Mouse (Mus musculus) kidney, embryonic 14.5 days (tissue): ENCODE results near the gene Tex101. TPM values are rescaled to one million over a fixed set of nuclear protein-coding genes. Genes with fewer than 3 reads are reported as not detected.
"Not testable (repeated sequence)": the region's sequence is repeated elsewhere in the genome, so short reads cannot be mapped to it uniquely, and the experiment has no call there.

Source experiments
- ATAC-seq: fragments of 200-750 bp; cut with Nextera tagmentation; 2 replicates; pipeline ENCODE4 v1.8.0; 2017; ENCODE audit warnings: moderate number of reproducible peaks, mild to moderate bottlenecking, moderate TSS enrichment, moderate library complexity; ENCODE audit not compliant: low FRiP score, low TSS enrichment
- H3K27ac ChIP-seq: fragments of 300-500 bp; sonication (generic); 2 replicates; pipeline ENCODE4 v1.5.1; 2014; ENCODE audit warnings: low read depth, mild to moderate bottlenecking, low read length, moderate library complexity, mixed read lengths
- H3K27me3 ChIP-seq: fragments of 300-500 bp; sonication (generic); 2 replicates; pipeline ENCODE4 v1.6.1; 2014; ENCODE audit warnings: mild to moderate bottlenecking, low read length; ENCODE audit not compliant: control insufficient read depth, insufficient read depth
- H3K36me3 ChIP-seq: fragments of 300-500 bp; sonication (generic); 2 replicates; pipeline ENCODE4 v1.6.1; 2014; ENCODE audit warnings: low read length, mixed read lengths; ENCODE audit not compliant: control insufficient read depth, insufficient read depth
- H3K4me1 ChIP-seq: fragments of 300-500 bp; sonication (generic); 2 replicates; pipeline ENCODE4 v1.6.1; 2014; ENCODE audit warnings: low read length, mixed read lengths; ENCODE audit not compliant: control insufficient read depth, insufficient read depth
- H3K4me2 ChIP-seq: fragments of 300-500 bp; sonication (generic); replicated peaks from 2 replicates; pipeline ENCODE4 v1.6.1; 2014; ENCODE audit warnings: low read depth, mild to moderate bottlenecking, low read length
- H3K4me3 ChIP-seq: fragments of 300-500 bp; sonication (generic); 2 replicates; pipeline ENCODE4 v1.5.1; 2014; ENCODE audit warnings: mild to moderate bottlenecking, low read length
- H3K9ac ChIP-seq: fragments of 300-500 bp; sonication (generic); 2 replicates; pipeline ENCODE4 v1.6.1; 2014; ENCODE audit warnings: low read depth, mild to moderate bottlenecking, low read length, moderate library complexity
- H3K9me3 ChIP-seq: fragments of 300-500 bp; sonication (generic); 2 replicates; pipeline ENCODE4 v1.6.1; 2016; ENCODE audit warnings: low read length; ENCODE audit not compliant: control insufficient read depth
- WGBS: fragments of 180-500 bp; shearing (Covaris S2); extraction: QIAGEN DNeasy Blood & Tissue Kit; methylation state at CpG from one replicate; pipeline ENCODE4 v1.1.7; 2014; 5-methylcytosine and 5-hydroxymethylcytosine counted together
- polyA plus RNA-seq: library from polyadenylated mRNA; unstranded; fragments of >200 nt; fragmentation: Nextera tagmentation; extraction: Ambion mirVana; gene quantifications from 2 replicates; pipeline ENCODE4 v1.2.1, GENCODE M21; 2014

The Tex101 gene
- not detected in 2 replicates for polyA plus RNA-seq

- H3K36me3 ChIP-seq = no peaks in the 10 kb centered on the region
- H3K4me1 ChIP-seq = no peaks in the 10 kb centered on the region
- no peaks in the 10 kb centered on the region for H3K9me3 ChIP-seq
- H3K27me3 ChIP-seq = no peaks in the 10 kb centered on the region
- WGBS = 86% methylated on average over 9 of the region's 9 CpGs
- no peak for ATAC-seq
- H3K9ac ChIP-seq = no peak within 1 kb of the TSS
- no peak within 1 kb of the TSS for H3K4me2 ChIP-seq
- no peak within 1 kb of the TSS for H3K4me3 ChIP-seq
- H3K27ac ChIP-seq = no peak within 1 kb of the TSS
These were observed at the start of gene Tex101 for GRCm38 (mm10) chr7:24676575-24676974. Gene Tex101 (minus strand): TSS chr7:24676675.

- WGBS = 74% methylated on average over 6 of the region's 6 CpGs
- Histone ChIP-seq H3K36me3 (no peaks in the 10 kb centered on the region), H3K4me3 (no peak overlapping the region)
These were observed 38.6 kb upstream of the Tex101 start for GRCm38 (mm10) chr7:24715039-24715438.

GRCm38 (mm10) chr7:24708832-24709292 lies 32.4 kb upstream of the Tex101 start, which contains the start of gene BC049730:
Gene BC049730 (plus strand): TSS chr7:24709242.
- Histone ChIP-seq H3K27ac (no peak within 1 kb of the TSS), H3K4me2 (no peak within 1 kb of the TSS), H3K27me3 (no peaks in the 10 kb centered on the region), H3K9ac (no peak within 1 kb of the TSS), H3K9me3 (no peaks in the 10 kb centered on the region), H3K36me3 (no peaks in the 10 kb centered on the region), H3K4me1 (no peaks in the 10 kb centered on the region), H3K4me3 (no peak within 1 kb of the TSS)
- WGBS = 92% methylated on average over 14 of the region's 14 CpGs
- ATAC-seq = no peak

More at GRCm38 (mm10) chr7:24715039-24715438, 38.6 kb upstream of the Tex101 start:
- Histone ChIP-seq H3K27ac (no peak overlapping the region), H3K4me1 (no peaks in the 10 kb centered on the region), H3K9ac (no peak overlapping the region), H3K9me3 (no peaks in the 10 kb centered on the region), H3K4me2 (no peak overlapping the region), H3K27me3 (no peaks in the 10 kb centered on the region)
- ATAC-seq = no peak

GRCm38 (mm10) chr7:24702841-24703240 lies 26.4 kb upstream of the Tex101 start:
- not testable (repeated sequence) for H3K9ac ChIP-seq, H3K36me3 ChIP-seq, H3K27ac ChIP-seq, H3K27me3 ChIP-seq, H3K4me3 ChIP-seq, H3K4me2 ChIP-seq, ATAC-seq, H3K9me3 ChIP-seq, H3K4me1 ChIP-seq
- WGBS = 84% methylated on average over 9 of the region's 9 CpGs

GRCm38 (mm10) chr7:24697891-24698290 lies 21.4 kb upstream of the Tex101 start:
- ATAC-seq, H3K27me3 ChIP-seq, H3K9me3 ChIP-seq, H3K4me1 ChIP-seq, H3K27ac ChIP-seq, H3K36me3 ChIP-seq, H3K9ac ChIP-seq, H3K4me3 ChIP-seq, H3K4me2 ChIP-seq: not testable (repeated sequence)
- 96% methylated on average over 4 of the region's 4 CpGs for WGBS

- H3K9me3 ChIP-seq, ATAC-seq, H3K4me2 ChIP-seq, H3K27me3 ChIP-seq, H3K4me1 ChIP-seq, H3K36me3 ChIP-seq, H3K27ac ChIP-seq, H3K9ac ChIP-seq, H3K4me3 ChIP-seq: not testable (repeated sequence)
- WGBS = 64% methylated on average over 3 of the region's 3 CpGs
These were observed 16.2 kb upstream of the Tex101 start for GRCm38 (mm10) chr7:24692693-24693092.

- not testable (repeated sequence) for H3K9ac ChIP-seq, H3K4me3 ChIP-seq, H3K4me2 ChIP-seq, ATAC-seq, H3K27ac ChIP-seq, H3K36me3 ChIP-seq, H3K27me3 ChIP-seq, H3K4me1 ChIP-seq, H3K9me3 ChIP-seq
- 87% methylated on average over 10 of the region's 10 CpGs for WGBS
These were observed 11.0 kb upstream of the Tex101 start for GRCm38 (mm10) chr7:24687519-24687918.

- not testable (repeated sequence) for H3K4me2 ChIP-seq, H3K4me3 ChIP-seq, H3K36me3 ChIP-seq, H3K4me1 ChIP-seq, ATAC-seq, H3K27me3 ChIP-seq, H3K9ac ChIP-seq, H3K27ac ChIP-seq, H3K9me3 ChIP-seq
- WGBS = 78% methylated on average over 7 of the region's 7 CpGs
These were observed 7.6 kb upstream of the Tex101 start for GRCm38 (mm10) chr7:24684121-24684520.

- 94% methylated on average over 23 of the region's 23 CpGs for WGBS
- no peaks in the 10 kb centered on the region for H3K9me3 ChIP-seq
- no peaks in the 10 kb centered on the region for H3K36me3 ChIP-seq
- no peak overlapping the region for H3K4me3 ChIP-seq
- H3K27ac ChIP-seq = no peak overlapping the region
- H3K4me2 ChIP-seq = no peak overlapping the region
- H3K4me1 ChIP-seq = no peaks in the 10 kb centered on the region
- no peak for ATAC-seq
- H3K27me3 ChIP-seq = no peaks in the 10 kb centered on the region
- H3K9ac ChIP-seq = no peak overlapping the region
These were observed 4.5 kb downstream of the Tex101 start for GRCm38 (mm10) chr7:24671944-24672439.
